Mouse (Mus musculus): ENCODE results near the gene Zfhx3.

- TF ChIP-seq CTCF (IDR thresholded peaks at IDR 0.05) (no peak), EP300 (IDR thresholded peaks at IDR 0.05) (no peak)
Observed at GRCm38 (mm10) chr8:108712607-108713006, 770.2 kb downstream of the Zfhx3 start.
